Mouse (Mus musculus) lung, embryonic 16.5 days (tissue): ENCODE data around the gene Fam43b. TPM values are rescaled to one million over a fixed set of nuclear protein-coding genes. Genes with fewer than 3 reads are reported as not detected.

Experiments
- ATAC-seq: fragments of 200-750 bp; cut with Nextera tagmentation; 2 replicates; pipeline ENCODE4 v1.8.0; 2017; ENCODE audit warnings: low read depth, mild to moderate bottlenecking, moderate library complexity
- H3K27ac ChIP-seq: fragments of 300-500 bp; sonication (generic); 2 replicates; pipeline ENCODE4 v1.5.1; 2014; ENCODE audit warnings: mild to moderate bottlenecking, control low read depth, low read length
- H3K27me3 ChIP-seq: fragments of 300-500 bp; sonication (generic); 2 replicates; pipeline ENCODE4 v1.6.1; 2014; ENCODE audit warnings: low read depth, low read length, mixed read lengths; ENCODE audit not compliant: control insufficient read depth, insufficient read depth
- H3K36me3 ChIP-seq: fragments of 300-500 bp; sonication (generic); 2 replicates; pipeline ENCODE4 v1.6.1; 2014; ENCODE audit warnings: low read length; ENCODE audit not compliant: control insufficient read depth, insufficient read depth
- H3K4me1 ChIP-seq: fragments of 300-500 bp; sonication (generic); replicated peaks from 2 replicates; pipeline ENCODE4 v1.6.1; 2014; ENCODE audit warnings: low read length, mixed read lengths; ENCODE audit not compliant: control insufficient read depth, insufficient read depth
- H3K4me2 ChIP-seq: fragments of 300-500 bp; sonication (generic); 2 replicates; pipeline ENCODE4 v1.6.1; 2014; ENCODE audit warnings: low read depth, low read length, control low read depth
- H3K4me3 ChIP-seq: fragments of 300-500 bp; sonication (generic); 2 replicates; pipeline ENCODE4 v1.5.1; 2014; ENCODE audit warnings: mild to moderate bottlenecking, low read length, control low read depth
- H3K9ac ChIP-seq: fragments of 300-500 bp; sonication (generic); 2 replicates; pipeline ENCODE4 v1.6.1; 2014; ENCODE audit warnings: low read length, control low read depth
- H3K9me3 ChIP-seq: fragments of 300-500 bp; sonication (generic); 2 replicates; pipeline ENCODE4 v1.6.1; 2016; ENCODE audit warnings: low read length; ENCODE audit not compliant: control insufficient read depth
- whole genome bisulfite sequencing: fragments of 180-500 bp; shearing (Covaris S2); extraction: QIAGEN DNeasy Blood & Tissue Kit; methylation state at CpG from one replicate; pipeline ENCODE4 v1.1.7; 2014; 5-methylcytosine and 5-hydroxymethylcytosine counted together
- polyA plus RNA-seq: library from polyadenylated mRNA; unstranded; fragments of >200 nt; fragmentation: Nextera tagmentation; extraction: Ambion mirVana; gene quantifications from 2 replicates; pipeline ENCODE4 v1.2.1, GENCODE M21; 2015

The Fam43b gene
- polyA plus RNA-seq, 1 experiment from 2014 or later, result 0.09 TPM

DNA sequence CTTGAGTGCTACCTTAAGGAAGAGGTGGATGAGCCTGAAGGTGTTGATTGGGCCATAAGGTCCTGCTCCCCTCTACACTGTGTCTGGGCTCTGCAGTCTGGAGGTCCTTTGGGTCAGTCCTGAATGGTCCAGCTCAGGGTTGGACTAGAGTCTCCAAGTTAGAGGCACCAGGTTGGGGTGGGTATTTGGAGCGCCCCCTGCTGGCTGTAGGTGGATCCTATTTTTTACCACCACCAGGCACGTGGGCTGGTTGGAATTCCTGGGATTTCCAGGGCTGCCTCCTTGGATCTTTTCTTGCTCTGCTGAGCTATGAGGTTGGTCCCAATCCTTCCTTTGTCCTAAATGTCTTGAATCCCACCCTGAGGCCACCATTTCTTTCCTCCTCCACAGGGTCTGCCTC lies 8.5 kb upstream of the Fam43b start:
- 0% methylated on average over 2 of the region's 2 CpGs for WGBS
- no peaks in the 10 kb centered on the region for H3K36me3 ChIP-seq
- H3K27ac ChIP-seq, result no peak overlapping the region
- H3K4me3 ChIP-seq, result no peak overlapping the region
- no peaks in the 10 kb centered on the region for H3K4me1 ChIP-seq
- no peak for ATAC-seq
- no peaks in the 10 kb centered on the region for H3K9me3 ChIP-seq
- no peaks in the 10 kb centered on the region; the same call in 1 of the 2 replicates for H3K27me3 ChIP-seq
- no peak overlapping the region for H3K4me2 ChIP-seq
- H3K9ac ChIP-seq, result no peak overlapping the region

GRCm38 (mm10) chr4:138396711-138397110 lies 383 bp upstream of the Fam43b start:
- H3K4me1 ChIP-seq, result peaks cover 16% of the 10 kb centered on the region
- no peak for ATAC-seq
- H3K9me3 ChIP-seq, result no peaks in the 10 kb centered on the region
- H3K9ac ChIP-seq, result no peak overlapping the region
- peaks cover 58% of the 10 kb centered on the region for H3K27me3 ChIP-seq
- H3K4me2 ChIP-seq, result peak overlapping the region; percentile 52; the same call in 1 of the 2 replicates
- H3K4me3 ChIP-seq, result peak overlapping the region; percentile 40
- WGBS, result 12% methylated on average over 8 of the region's 8 CpGs
- H3K27ac ChIP-seq, result no peak overlapping the region
- no peaks in the 10 kb centered on the region for H3K36me3 ChIP-seq

- WGBS, result under 1% methylated on average over 90 of the region's 103 CpGs
- Histone ChIP-seq H3K4me3 (peak overlapping the region; percentile 40), H3K36me3 (no peaks in the 10 kb centered on the region), H3K9ac (no peak overlapping the region), H3K9me3 (no peaks in the 10 kb centered on the region), H3K4me2 (peak overlapping the region; percentile 52), H3K27me3 (peaks cover 58% of the 10 kb centered on the region), H3K27ac (no peak overlapping the region), H3K4me1 (peaks cover 16% of the 10 kb centered on the region)
- no peak for ATAC-seq
Observed at GRCm38 (mm10) chr4:138395087-138395970, 999 bp downstream of the Fam43b start.

- H3K4me1 ChIP-seq, result peaks cover 16% of the 10 kb centered on the region
- H3K27ac ChIP-seq, result no peak overlapping the region
- H3K9me3 ChIP-seq, result no peaks in the 10 kb centered on the region
- H3K27me3 ChIP-seq, result peaks cover 58% of the 10 kb centered on the region
- ATAC-seq, result no peak
- WGBS, result 50% methylated on average over 7 of the region's 7 CpGs
- H3K4me3 ChIP-seq, result no peak overlapping the region
- H3K9ac ChIP-seq, result no peak overlapping the region
- no peak overlapping the region for H3K4me2 ChIP-seq
- no peaks in the 10 kb centered on the region for H3K36me3 ChIP-seq
Observed at GRCm38 (mm10) chr4:138393703-138394102, 2.6 kb downstream of the Fam43b start.

DNA sequence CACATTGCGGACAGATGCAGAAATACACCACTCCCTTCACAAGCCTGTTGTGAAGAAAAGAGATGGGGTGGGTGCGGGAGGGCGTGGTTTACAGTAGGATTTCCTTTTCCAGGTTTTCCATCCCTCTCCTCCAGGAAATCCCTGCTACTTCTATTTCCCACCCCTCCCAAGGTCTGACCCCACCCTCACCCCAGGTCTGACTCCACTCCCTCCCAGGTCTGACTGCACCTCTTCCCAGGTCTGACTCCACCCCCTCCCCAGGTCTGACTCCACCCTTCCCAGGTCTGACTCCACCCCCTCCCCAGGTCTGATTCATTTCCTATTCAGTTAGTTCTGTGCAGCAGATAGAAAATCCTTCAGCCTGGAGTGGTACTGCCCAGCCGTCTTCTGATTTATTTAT lies 12.5 kb downstream of the Fam43b start:
- Histone ChIP-seq H3K36me3 (no peaks in the 10 kb centered on the region), H3K27me3 (peaks cover 3% of the 10 kb centered on the region; the same call in 1 of the 2 replicates), H3K27ac (no peak overlapping the region), H3K9me3 (no peaks in the 10 kb centered on the region), H3K4me2 (no peak overlapping the region), H3K9ac (no peak overlapping the region), H3K4me1 (no peaks in the 10 kb centered on the region), H3K4me3 (no peak overlapping the region)
- 50% methylated on average over 4 of the region's 4 CpGs for WGBS
- ATAC-seq, result no peak

DNA sequence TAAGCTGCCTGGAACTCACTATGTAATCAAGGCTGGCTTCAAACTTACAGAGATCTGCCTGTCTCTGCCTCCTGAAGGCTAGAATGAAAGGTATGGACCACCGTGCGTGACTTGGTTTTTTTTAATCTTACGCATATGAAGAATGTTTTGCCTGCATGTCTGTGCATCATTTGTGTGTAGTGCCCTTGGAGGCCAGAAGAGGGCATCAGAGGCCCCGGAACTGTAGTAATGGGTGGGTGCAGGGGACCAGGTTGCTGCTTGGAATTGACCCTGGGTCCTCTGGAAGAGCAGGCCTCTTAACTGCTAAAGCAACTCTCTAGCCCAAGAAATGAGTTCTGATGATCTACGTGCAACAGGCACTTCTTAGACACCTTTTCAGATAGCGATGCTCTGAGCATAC lies 13.9 kb downstream of the Fam43b start:
- Histone ChIP-seq H3K36me3 (no peaks in the 10 kb centered on the region), H3K4me2 (no peak overlapping the region), H3K9me3 (no peaks in the 10 kb centered on the region), H3K27me3 (peaks cover 3% of the 10 kb centered on the region; the same call in 1 of the 2 replicates), H3K4me1 (no peaks in the 10 kb centered on the region), H3K27ac (no peak overlapping the region), H3K9ac (no peak overlapping the region), H3K4me3 (no peak overlapping the region)
- ATAC-seq, result no peak
- WGBS, result 63% methylated on average over 6 of the region's 6 CpGs

DNA sequence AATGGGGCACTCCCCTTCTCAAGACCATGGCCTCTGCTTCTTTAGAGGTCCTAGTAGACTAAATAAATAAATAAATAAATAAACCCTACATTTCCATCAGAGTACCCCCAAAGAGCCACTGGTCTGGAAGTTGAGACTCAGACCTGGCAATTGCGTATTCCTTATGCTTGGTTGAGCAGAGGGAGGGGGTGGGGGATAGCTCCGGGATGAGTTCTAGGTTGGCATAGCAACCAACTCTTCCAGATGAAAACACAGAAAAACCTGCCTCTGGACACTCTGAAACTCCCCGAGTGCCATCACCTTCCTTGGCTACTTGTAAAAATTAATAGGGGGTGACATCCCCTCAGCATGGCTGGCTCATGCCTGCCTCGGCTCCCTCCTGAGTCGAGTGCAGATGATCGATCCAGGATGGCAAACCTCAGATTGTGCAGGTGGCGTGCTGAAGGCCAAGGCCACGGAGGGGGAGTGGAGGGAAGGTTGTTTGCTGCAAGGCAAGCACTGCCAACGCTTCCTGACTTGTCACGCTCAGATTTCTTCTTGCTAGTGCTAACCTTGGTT lies 16.1 kb downstream of the Fam43b start:
- Histone ChIP-seq H3K4me1 (no peaks in the 10 kb centered on the region), H3K9ac (no peak overlapping the region), H3K4me3 (no peak overlapping the region), H3K4me2 (no peak overlapping the region), H3K9me3 (no peaks in the 10 kb centered on the region), H3K27ac (no peak overlapping the region), H3K36me3 (no peaks in the 10 kb centered on the region), H3K27me3 (peaks cover 3% of the 10 kb centered on the region; the same call in 1 of the 2 replicates)
- no peak for ATAC-seq
- WGBS, result 54% methylated on average over 10 of the region's 10 CpGs

- Histone ChIP-seq H3K4me3 (no peak overlapping the region), H3K9ac (no peak overlapping the region), H3K27ac (no peak overlapping the region), H3K36me3 (no peaks in the 10 kb centered on the region), H3K27me3 (peaks cover 3% of the 10 kb centered on the region; the same call in 1 of the 2 replicates), H3K9me3 (no peaks in the 10 kb centered on the region), H3K4me1 (no peaks in the 10 kb centered on the region), H3K4me2 (no peak overlapping the region)
- peak; percentile 70; the same call in 1 of the 2 replicates for ATAC-seq
- 42% methylated on average over 14 of the region's 14 CpGs for WGBS
Observed at GRCm38 (mm10) chr4:138379091-138379840, 17.1 kb downstream of the Fam43b start.

GRCm38 (mm10) chr4:138377526-138377925 lies 18.8 kb downstream of the Fam43b start:
- Histone ChIP-seq H3K27me3 (peaks cover 3% of the 10 kb centered on the region; the same call in 1 of the 2 replicates), H3K9ac (no peak overlapping the region), H3K4me1 (no peaks in the 10 kb centered on the region), H3K4me2 (no peak overlapping the region), H3K4me3 (no peak overlapping the region), H3K36me3 (no peaks in the 10 kb centered on the region), H3K27ac (no peak overlapping the region), H3K9me3 (no peaks in the 10 kb centered on the region)
- no peak for ATAC-seq
- 42% methylated on average over 6 of the region's 6 CpGs for WGBS
